Mouse (Mus musculus) activated CD4-positive, CD25-positive, alpha-beta regulatory T cell, adult 9 weeks (primary cell): ENCODE data around the gene Btbd35f17. TPM values are rescaled to one million over a fixed set of nuclear protein-coding genes. Genes with fewer than 3 reads are reported as not detected.

Experiments used
- polyA plus RNA-seq: library from polyadenylated mRNA; unstranded; fragments of 100-300 nt; shearing (Covaris generic); gene quantifications from one replicate; pipeline ENCODE4 v1.2.1, GENCODE M21; 2017

Gene Btbd35f17
- polyA plus RNA-seq, result not detected

GRCm38 (mm10) chrX:4370336-4370735, at the start of gene Btbd35f17:
Gene Btbd35f17, plus strand, starts transcription at chrX:4370636.

Other genes with a start within 250 kb of the Btbd35f17 start
- not detected for gene Btbd35f28, start 174.1 kb upstream of the Btbd35f17 start, polyA plus RNA-seq
- gene Btbd35f20, start 79.4 kb upstream of the Btbd35f17 start, polyA plus RNA-seq, result not detected